Mouse (Mus musculus): ENCODE data around the gene Rsc1a1. TPM values are rescaled to one million over a fixed set of nuclear protein-coding genes. Genes with fewer than 3 reads are reported as not detected.

Rsc1a1 gene
- polyA plus RNA-seq, 1 experiment from 2014 or later = not detected

DNA sequence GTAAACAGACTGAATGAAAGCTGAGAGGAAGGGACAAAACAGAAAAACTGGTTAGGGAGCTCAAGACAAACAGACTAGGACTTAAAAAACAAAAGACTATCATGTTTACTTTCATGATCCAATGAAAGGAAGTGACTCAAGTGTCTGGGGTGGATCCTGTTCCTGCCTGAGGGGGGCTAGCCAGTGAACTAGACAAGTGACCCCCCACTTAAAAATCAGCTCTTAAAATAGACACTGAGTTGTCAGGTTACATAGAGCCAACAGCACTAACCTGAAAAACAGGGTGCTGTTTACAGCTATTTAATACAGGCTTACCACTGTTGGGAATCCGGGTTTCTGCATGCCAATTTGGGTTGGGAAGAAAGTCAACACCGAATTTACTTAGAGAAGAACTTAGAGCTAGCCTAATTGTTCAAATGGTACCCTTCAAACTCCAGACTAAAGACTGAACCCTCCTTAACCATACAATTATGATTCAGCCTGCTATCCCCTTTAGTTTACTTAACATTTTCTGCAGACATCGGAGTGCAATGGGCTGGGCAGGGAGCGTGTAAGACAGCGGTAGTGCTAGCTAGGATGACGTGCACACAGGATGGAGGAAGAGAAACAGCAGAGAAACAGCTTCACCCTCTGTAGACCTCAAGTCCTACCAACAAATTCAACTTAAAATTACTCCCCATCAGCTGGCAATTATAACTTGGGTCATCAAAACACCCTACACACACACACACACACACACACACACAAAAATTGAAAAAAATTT is 35.5 kb upstream of the Rsc1a1 start:
- ATAC-seq (replicated peaks; ENCODE audit: low FRiP score, low read depth) = no peak
- peak overlapping the region; percentile 96 for H3K4me2 ChIP-seq (ENCODE audit: low read length)
- H3K27me3 ChIP-seq (ENCODE audit: insufficient read depth, low read length) = no peaks in the 10 kb centered on the region
- peaks cover 23% of the 10 kb centered on the region; the same call in 1 of the 2 replicates for H3K4me1 ChIP-seq (replicated peaks; ENCODE audit: insufficient read depth, low read length)
- no peak for TF ChIP-seq CTCF (IDR thresholded peaks at IDR 0.05; ENCODE audit: low read depth)
- no peaks in the 10 kb centered on the region for H3K9me3 ChIP-seq (replicated peaks; ENCODE audit: low read length)
- H3K4me3 ChIP-seq (replicated peaks; ENCODE audit: low read depth, low read length) = 0 out of 2 replicates have a peak overlapping the region, but pooled peaks have one; percentile 79
- 40% methylated on average over 6 of the region's 6 CpGs for WGBS
- peak overlapping the region; percentile 42; the same call in 1 of the 2 replicates for H3K27ac ChIP-seq
- H3K36me3 ChIP-seq (ENCODE audit: insufficient read depth, low read length) = no peaks in the 10 kb centered on the region
- DNase-seq (ENCODE audit: low spot score) = peak; percentile 42
- H3K9ac ChIP-seq (ENCODE audit: low read depth, low read length) = no peak overlapping the region

GRCm38 (mm10) chr4:141719304-141719703 is 33.9 kb upstream of the Rsc1a1 start:
- ATAC-seq (replicated peaks; ENCODE audit: low FRiP score, low read depth) (no peak), DNase-seq (ENCODE audit: low spot score) (no peak)
- H3K4me2 ChIP-seq (ENCODE audit: low read length) = no peak overlapping the region
- TF ChIP-seq CTCF (IDR thresholded peaks at IDR 0.05; ENCODE audit: low read depth) = no peak
- 93% methylated on average over 1 of the region's 1 CpGs for WGBS
- no peak overlapping the region for H3K27ac ChIP-seq
- no peak overlapping the region for H3K4me3 ChIP-seq (replicated peaks; ENCODE audit: low read depth, low read length)
- peaks cover 32% of the 10 kb centered on the region for H3K4me1 ChIP-seq (replicated peaks; ENCODE audit: insufficient read depth, low read length)
- H3K9ac ChIP-seq (ENCODE audit: low read depth, low read length) = no peak overlapping the region
- no peaks in the 10 kb centered on the region for H3K27me3 ChIP-seq (ENCODE audit: insufficient read depth, low read length)
- H3K36me3 ChIP-seq (ENCODE audit: insufficient read depth, low read length) = no peaks in the 10 kb centered on the region
- no peaks in the 10 kb centered on the region for H3K9me3 ChIP-seq (replicated peaks; ENCODE audit: low read length)

- Histone ChIP-seq H3K4me2 (ENCODE audit: low read length) (no peak overlapping the region), H3K9ac (ENCODE audit: low read depth, low read length) (no peak overlapping the region), H3K4me1 (replicated peaks; ENCODE audit: insufficient read depth, low read length) (peaks cover 34% of the 10 kb centered on the region), H3K9me3 (replicated peaks; ENCODE audit: low read length) (no peaks in the 10 kb centered on the region), H3K27me3 (ENCODE audit: insufficient read depth, low read length) (no peaks in the 10 kb centered on the region), H3K36me3 (ENCODE audit: insufficient read depth, low read length) (peaks cover 6% of the 10 kb centered on the region; the same call in 1 of the 2 replicates), H3K4me3 (replicated peaks; ENCODE audit: low read depth, low read length) (no peak overlapping the region), H3K27ac (no peak overlapping the region)
- 82% methylated on average over 4 of the region's 4 CpGs for WGBS
- no peak for ATAC-seq (replicated peaks; ENCODE audit: low FRiP score, low read depth)
- DNase-seq (ENCODE audit: low spot score) = no peak
- TF ChIP-seq CTCF (IDR thresholded peaks at IDR 0.05; ENCODE audit: low read depth) = no peak
These were observed 32.2 kb upstream of the Rsc1a1 start for GRCm38 (mm10) chr4:141717633-141718032.

DNA sequence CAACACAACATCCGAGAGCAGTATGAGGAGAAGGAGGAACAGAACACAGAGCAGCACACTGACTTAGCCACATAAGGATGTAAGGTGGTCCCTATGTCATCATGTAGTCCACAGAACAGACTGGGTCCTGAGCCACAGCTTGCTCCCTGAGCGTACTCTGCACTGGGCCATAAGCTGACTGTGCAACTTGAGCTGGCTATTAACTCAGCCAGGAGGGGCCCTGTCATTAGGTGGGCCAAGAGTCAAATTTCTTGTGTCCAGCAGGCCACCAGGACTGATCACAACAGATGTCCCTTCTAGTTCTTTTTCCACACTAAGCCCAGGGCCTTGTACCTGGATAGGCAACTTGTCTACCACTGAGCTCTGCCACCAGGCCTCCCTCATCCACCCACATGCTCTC is 29.6 kb upstream of the Rsc1a1 start:
- no peak overlapping the region for H3K4me3 ChIP-seq (replicated peaks; ENCODE audit: low read depth, low read length)
- H3K27me3 ChIP-seq (ENCODE audit: insufficient read depth, low read length) = no peaks in the 10 kb centered on the region
- H3K4me1 ChIP-seq (replicated peaks; ENCODE audit: insufficient read depth, low read length) = peaks cover 17% of the 10 kb centered on the region
- peak; percentile 82; the same call in 1 of the 2 replicates for ATAC-seq (replicated peaks; ENCODE audit: low FRiP score, low read depth)
- DNase-seq (ENCODE audit: low spot score) = peak; percentile 61
- no peaks in the 10 kb centered on the region for H3K9me3 ChIP-seq (replicated peaks; ENCODE audit: low read length)
- H3K9ac ChIP-seq (ENCODE audit: low read depth, low read length) = no peak overlapping the region
- peak overlapping the region; percentile 63 for H3K27ac ChIP-seq
- TF ChIP-seq CTCF (IDR thresholded peaks at IDR 0.05; ENCODE audit: low read depth) = no peak
- WGBS = 29% methylated on average over 2 of the region's 2 CpGs
- peaks cover 12% of the 10 kb centered on the region; the same call in 1 of the 2 replicates for H3K36me3 ChIP-seq (ENCODE audit: insufficient read depth, low read length)
- no peak overlapping the region for H3K4me2 ChIP-seq (ENCODE audit: low read length)

- H3K9ac ChIP-seq (ENCODE audit: low read depth, low read length) = no peak overlapping the region
These were observed 28.3 kb upstream of the Rsc1a1 start for GRCm38 (mm10) chr4:141713598-141714142.

DNA sequence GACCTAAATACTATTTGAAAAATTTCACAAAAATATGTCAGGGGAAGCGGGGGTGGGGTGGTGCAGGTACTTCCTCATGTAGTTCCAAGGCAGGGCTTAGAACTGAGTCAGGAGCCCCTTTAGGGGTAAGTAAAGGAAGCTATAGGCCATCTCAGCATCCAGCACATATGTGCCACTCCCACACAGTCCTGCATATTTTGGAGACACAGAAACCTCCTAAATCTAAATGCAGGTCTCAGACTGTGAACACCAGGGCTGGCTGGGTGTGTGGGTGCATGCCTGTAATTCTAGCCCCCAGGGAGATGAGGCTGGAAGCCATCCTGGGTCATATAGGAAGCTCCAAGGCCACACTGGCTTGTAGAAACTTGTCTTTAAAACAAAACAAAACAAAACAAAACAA is 25.9 kb upstream of the Rsc1a1 start:
- Histone ChIP-seq H3K4me3 (replicated peaks; ENCODE audit: low read depth, low read length) (no peak overlapping the region), H3K4me1 (replicated peaks; ENCODE audit: insufficient read depth, low read length) (peaks cover 17% of the 10 kb centered on the region), H3K36me3 (ENCODE audit: insufficient read depth, low read length) (peaks cover 36% of the 10 kb centered on the region), H3K9me3 (replicated peaks; ENCODE audit: low read length) (no peaks in the 10 kb centered on the region), H3K4me2 (ENCODE audit: low read length) (no peak overlapping the region), H3K27me3 (ENCODE audit: insufficient read depth, low read length) (no peaks in the 10 kb centered on the region), H3K9ac (ENCODE audit: low read depth, low read length) (no peak overlapping the region), H3K27ac (no peak overlapping the region)
- no peak for DNase-seq (ENCODE audit: low spot score)
- ATAC-seq (replicated peaks; ENCODE audit: low FRiP score, low read depth) = no peak
- WGBS = 88% methylated on average over 1 of the region's 1 CpGs
- no peak for TF ChIP-seq CTCF (IDR thresholded peaks at IDR 0.05; ENCODE audit: low read depth)

More at GRCm38 (mm10) chr4:141713598-141714142, 28.3 kb upstream of the Rsc1a1 start:
- WGBS = 41% methylated on average over 5 of the region's 5 CpGs
- Histone ChIP-seq H3K9me3 (replicated peaks; ENCODE audit: low read length) (no peaks in the 10 kb centered on the region), H3K27ac (no peak overlapping the region), H3K4me2 (ENCODE audit: low read length) (no peak overlapping the region), H3K36me3 (ENCODE audit: insufficient read depth, low read length) (peaks cover 13% of the 10 kb centered on the region; the same call in 1 of the 2 replicates), H3K4me3 (replicated peaks; ENCODE audit: low read depth, low read length) (no peak overlapping the region), H3K27me3 (ENCODE audit: insufficient read depth, low read length) (no peaks in the 10 kb centered on the region), H3K4me1 (replicated peaks; ENCODE audit: insufficient read depth, low read length) (peaks cover 17% of the 10 kb centered on the region)
- TF ChIP-seq CTCF (IDR thresholded peaks at IDR 0.05; ENCODE audit: low read depth) = no peak
- ATAC-seq (replicated peaks; ENCODE audit: low FRiP score, low read depth) (no peak), DNase-seq (ENCODE audit: low spot score) (no peak)

All from kidney, postnatal 0 days (tissue).